ENCODE assay signal across 15 mouse cellular contexts in the genomic region with DNA sequence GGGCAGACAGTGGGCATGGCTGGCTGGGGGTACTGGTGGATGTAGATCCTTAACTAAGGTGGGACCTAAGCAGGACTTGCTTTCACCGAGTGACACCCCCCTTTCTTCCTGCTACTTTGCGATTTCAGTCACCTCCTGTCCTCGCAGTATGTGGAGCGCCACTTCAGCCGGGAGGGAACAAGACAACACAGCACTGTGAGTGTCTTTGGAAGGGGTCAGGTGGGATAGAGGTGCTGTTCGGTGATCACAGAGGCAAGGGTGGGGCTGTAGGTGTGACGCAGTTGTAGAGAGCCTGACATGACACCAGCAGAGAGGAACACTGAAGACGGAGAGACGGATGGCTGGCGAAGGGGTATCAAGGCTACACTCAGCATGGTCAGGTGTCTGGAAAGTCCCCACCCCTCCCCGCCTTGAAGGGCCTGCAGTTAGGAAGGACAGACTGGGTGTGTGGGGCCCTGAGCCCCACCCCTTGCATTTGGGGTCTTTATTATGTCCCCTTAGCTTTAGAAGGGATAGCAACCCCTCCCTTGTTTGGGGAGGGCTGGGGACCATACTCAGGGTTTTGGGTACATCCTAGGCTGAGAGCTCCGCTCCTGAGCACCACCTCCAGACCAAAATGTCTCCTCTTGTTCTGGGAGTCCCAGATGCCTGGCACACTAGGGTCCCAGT. TPM values are rescaled to one million over a fixed set of nuclear protein-coding genes. Genes with fewer than 3 reads are reported as not detected.
DNase-seq lines count a peak whose midpoint lies in the region; ATAC-seq and TF ChIP-seq lines count a peak whose summit lies in the region.
"Had no signal": no experiment of that assay in that cellular context is flagged by ENCODE, and none has a peak within 500 bp of the region (broad histone marks: within the 10 kb centered on the region; RNA-seq: fewer than 3 reads in every experiment).

No protein-coding gene starts in this region.

- peaks cover 20% of the 10 kb centered on the region for H3K4me1 ChIP-seq in heart, embryonic 11.5 days (ENCODE audit: control insufficient read depth, insufficient read depth, low read length)
- H3K4me1 ChIP-seq in lung, embryonic 14.5 days (ENCODE audit: insufficient read depth) = no peaks in the 10 kb centered on the region
- H3K4me1 ChIP-seq in limb, embryonic 13.5 days = peaks cover 29% of the 10 kb centered on the region

- WGBS in heart, embryonic 11.5 days (ENCODE audit: insufficient replicate concordance) = 66% methylated on average over 12 of the region's 12 CpGs
- WGBS in lung, embryonic 14.5 days = 67% methylated on average over 12 of the region's 12 CpGs
- 74% methylated on average over 12 of the region's 12 CpGs for WGBS in limb, embryonic 13.5 days

- H3K36me3 ChIP-seq in heart, embryonic 11.5 days (ENCODE audit: control insufficient read depth, insufficient read depth, low read length) = no peaks in the 10 kb centered on the region
- no peaks in the 10 kb centered on the region for H3K36me3 ChIP-seq in lung, embryonic 14.5 days (ENCODE audit: insufficient read depth)
- no peaks in the 10 kb centered on the region for H3K36me3 ChIP-seq in limb, embryonic 13.5 days
- H3K36me3 ChIP-seq: liver, embryonic 13.5 days; stomach, embryonic 15.5 days had no signal

- no peak for ATAC-seq in heart, embryonic 11.5 days (replicated peaks; ENCODE audit: insufficient number of reproducible peaks, low FRiP score, low TSS enrichment)
- no peak for ATAC-seq in lung, embryonic 14.5 days (ENCODE audit: insufficient read depth)
- no peak for ATAC-seq in limb, embryonic 13.5 days (ENCODE audit: low FRiP score, low read depth)
- ATAC-seq: activated CD4-positive, CD25-positive, alpha-beta regulatory T cell, adult 4 months; CD4-positive, CD25-positive, alpha-beta regulatory T cell, adult 4 months had no signal

- H3K9ac ChIP-seq in heart, embryonic 11.5 days (ENCODE audit: low read depth, low read length) = peak overlapping the region; percentile 22; the same call in 1 of the 2 replicates
- peak overlapping the region; percentile 8; the same call in 1 of the 2 replicates for H3K9ac ChIP-seq in lung, embryonic 14.5 days
- peak overlapping the region; percentile 39; the same call in 1 of the 2 replicates for H3K9ac ChIP-seq in limb, embryonic 13.5 days
- H3K9ac ChIP-seq: liver, embryonic 13.5 days; stomach, embryonic 15.5 days had no signal

- H3K4me3 ChIP-seq in heart, embryonic 11.5 days (ENCODE audit: low read depth, low read length) = no peak overlapping the region
- no peak overlapping the region for H3K4me3 ChIP-seq in lung, embryonic 14.5 days (ENCODE audit: low read depth, low read length)
- H3K4me3 ChIP-seq in limb, embryonic 13.5 days = no peak overlapping the region
- H3K4me3 ChIP-seq: erythroblast, embryonic 14.5 days; liver, embryonic 13.5 days; stomach, embryonic 15.5 days had no signal

- intact Hi-C loops in heart, postnatal 36 days (cut with DNase I) = loop anchor here (5.0 kb wide), 1 partner anchor 222 kb away; no protein-coding TSS in a partner anchor

- H3K4me2 ChIP-seq in heart, embryonic 11.5 days = peak overlapping the region; percentile 22; the same call in 1 of the 2 replicates
- no peak overlapping the region for H3K4me2 ChIP-seq in lung, embryonic 14.5 days
- no peak overlapping the region for H3K4me2 ChIP-seq in limb, embryonic 13.5 days (replicated peaks)
- H3K4me2 ChIP-seq: liver, embryonic 13.5 days; stomach, embryonic 15.5 days had no signal

- TF ChIP-seq CTCF in lung, embryonic 14.5 days (IDR thresholded peaks at IDR 0.05; ENCODE audit: low read depth) = no peak

- no peak for DNase-seq in heart, postnatal 36 days
- DNase-seq in lung, embryonic 14.5 days = no peak
- DNase-seq in lung, postnatal 10 days = no peak
- peak; percentile 9 to 27 for DNase-seq in cerebellum, postnatal 36 days
- DNase-seq in spleen, adult 18-20 months = no peak
- DNase-seq: kidney, adult 11 months; kidney, postnatal 4 days; liver, embryonic 13.5 days had no signal

- no peaks in the 10 kb centered on the region for H3K9me3 ChIP-seq in heart, embryonic 11.5 days (replicated peaks; ENCODE audit: control insufficient read depth, low read length)
- no peaks in the 10 kb centered on the region for H3K9me3 ChIP-seq in lung, embryonic 14.5 days (ENCODE audit: low read depth, low read length)
- H3K9me3 ChIP-seq in limb, embryonic 13.5 days = no peaks in the 10 kb centered on the region
- H3K9me3 ChIP-seq: liver, embryonic 13.5 days; stomach, embryonic 15.5 days had no signal

- peaks cover 16% of the 10 kb centered on the region for H3K27me3 ChIP-seq in heart, embryonic 11.5 days (ENCODE audit: control insufficient read depth, insufficient read depth, low read length)
- peaks cover 3% of the 10 kb centered on the region; the same call in 1 of the 2 replicates for H3K27me3 ChIP-seq in lung, embryonic 14.5 days (ENCODE audit: insufficient read depth, low read length)
- H3K27me3 ChIP-seq in limb, embryonic 13.5 days = no peaks in the 10 kb centered on the region

- H3K27ac ChIP-seq in heart, embryonic 11.5 days (ENCODE audit: low read depth, low read length) = peak overlapping the region; percentile 54
- no peak overlapping the region for H3K27ac ChIP-seq in lung, embryonic 14.5 days (ENCODE audit: low read depth)
- H3K27ac ChIP-seq in limb, embryonic 13.5 days = peak overlapping the region; percentile 28; the same call in 1 of the 2 replicates
- H3K27ac ChIP-seq: liver, embryonic 13.5 days; macrophage; stomach, embryonic 15.5 days had no signal

RNA-seq across cellular contexts. Expression of a gene that starts 8.9 kb away (rescaled TPM):
- polyA plus RNA-seq in heart, embryonic 11.5 days (2014; fragmentation: Nextera tagmentation; extraction: Ambion mirVana) = 5.4 and 6.7 TPM in 2 replicates
- total RNA-seq in heart, postnatal 36 days (2021) = 1 to 10 TPM; 4.1 to 6.2 TPM
- 5.3 and 5.5 TPM in 2 replicates for polyA plus RNA-seq in lung, embryonic 14.5 days (2014; fragmentation: Nextera tagmentation; extraction: Ambion mirVana)
- 14.7 and 15.8 TPM in 2 replicates for polyA plus RNA-seq in limb, embryonic 13.5 days (2015; fragmentation: Nextera tagmentation; extraction: Ambion mirVana)
- polyA plus RNA-seq: activated CD4-positive, CD25-positive, alpha-beta regulatory T cell, adult 4 months; CD4-positive, CD25-positive, alpha-beta regulatory T cell, adult 4 months had no signal

RNA-seq across cellular contexts. Expression of a gene that starts 49.4 kb away (rescaled TPM):
- 56.6 and 59.7 TPM in 2 replicates for polyA plus RNA-seq in heart, embryonic 11.5 days (2014; fragmentation: Nextera tagmentation; extraction: Ambion mirVana)
- 10 to 100 TPM; 23.6 to 33.0 TPM for total RNA-seq in heart, postnatal 36 days (2021)
- polyA plus RNA-seq in lung, embryonic 14.5 days (2014; fragmentation: Nextera tagmentation; extraction: Ambion mirVana) = 78.1 and 80.7 TPM in 2 replicates
- polyA plus RNA-seq in limb, embryonic 13.5 days (2015; fragmentation: Nextera tagmentation; extraction: Ambion mirVana) = 75.6 and 78.1 TPM in 2 replicates
- polyA plus RNA-seq: erythroblast, embryonic 14.5 days; macrophage had no signal

Comparison
In these comparisons a context has a peak if more than half of its experiments do, and no peak if none do; other contexts are left out.
1. DNase-seq: peak in cerebellum, postnatal 36 days (2 of 2); none in heart, postnatal 36 days (0 of 2), lung, embryonic 14.5 days (single experiment), lung, postnatal 10 days (single experiment) and spleen, adult 18-20 months (0 of 2).
2. Peak in every context shown above with its lines, with median percentiles within 50 percentile points of each other: H3K9ac ChIP-seq.